Mouse (Mus musculus) retina, embryonic 14.5 days (tissue): ENCODE data around the gene Foxn3.

ENCODE experiments used
- DNase-seq: peaks from one replicate; pipeline ENCODE4 v3.0.0-alpha.2; 2015; ENCODE audit warnings: low spot score

Gene Foxn3

DNA sequence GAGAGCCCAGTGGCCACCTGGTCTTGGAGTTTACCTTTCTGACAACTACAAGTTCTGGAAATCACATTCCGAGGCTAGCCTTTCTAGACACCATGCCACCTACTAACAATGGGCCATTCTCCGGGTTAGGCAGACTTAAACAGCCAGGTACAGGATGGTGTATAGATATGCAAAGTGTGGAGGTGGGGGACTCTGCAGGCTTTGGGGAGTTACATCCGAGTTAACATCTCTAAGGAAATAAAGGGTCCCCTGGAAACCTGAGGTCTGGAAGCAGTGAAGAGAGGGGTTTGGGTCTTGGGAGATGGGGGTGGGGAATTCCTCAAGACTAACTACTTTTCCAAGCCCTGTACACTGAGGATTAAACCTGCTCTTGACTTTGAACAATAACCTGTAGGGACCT, 150.9 kb downstream of the Foxn3 start:
- no peak for DNase-seq

DNA sequence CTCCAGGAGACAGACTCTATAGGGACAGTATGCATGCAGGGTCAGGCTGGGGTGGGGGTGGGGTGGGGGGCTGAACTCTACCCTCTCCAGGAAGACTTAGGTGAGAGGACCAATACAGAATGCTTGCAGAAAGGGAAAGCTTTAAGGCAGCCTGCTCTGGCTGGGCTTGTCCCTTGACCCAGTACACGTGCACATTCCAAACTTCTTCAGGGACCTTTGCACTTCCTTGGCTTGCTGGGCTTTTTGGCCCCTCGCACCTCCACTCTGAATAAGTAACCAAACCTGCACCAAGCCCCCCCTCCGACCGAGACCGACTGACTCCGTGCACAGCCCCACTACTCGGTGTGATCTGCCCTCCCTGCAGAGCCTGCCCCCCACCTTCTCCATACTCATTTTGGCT, 151.3 kb downstream of the Foxn3 start:
- no peak for DNase-seq

DNA sequence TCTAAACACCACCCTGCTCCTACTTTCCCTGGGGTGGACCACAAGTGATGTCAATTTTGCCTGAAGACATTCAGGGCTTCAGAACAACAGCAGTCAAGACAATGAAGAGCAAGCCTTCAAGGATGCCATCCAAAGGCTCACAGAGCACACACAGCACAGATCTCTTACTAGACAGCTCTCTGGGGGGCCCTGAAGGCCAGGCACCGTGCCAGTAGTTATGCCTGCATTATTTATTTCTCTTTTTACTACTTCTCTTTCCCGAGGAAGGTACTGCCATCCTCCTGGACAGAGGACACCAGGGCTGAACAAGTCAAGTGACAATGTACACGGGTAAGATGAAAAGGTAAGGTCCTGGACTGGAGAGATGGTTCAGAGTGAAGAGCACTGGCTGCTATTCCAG, 154.7 kb downstream of the Foxn3 start:
- DNase-seq: no peak

DNA sequence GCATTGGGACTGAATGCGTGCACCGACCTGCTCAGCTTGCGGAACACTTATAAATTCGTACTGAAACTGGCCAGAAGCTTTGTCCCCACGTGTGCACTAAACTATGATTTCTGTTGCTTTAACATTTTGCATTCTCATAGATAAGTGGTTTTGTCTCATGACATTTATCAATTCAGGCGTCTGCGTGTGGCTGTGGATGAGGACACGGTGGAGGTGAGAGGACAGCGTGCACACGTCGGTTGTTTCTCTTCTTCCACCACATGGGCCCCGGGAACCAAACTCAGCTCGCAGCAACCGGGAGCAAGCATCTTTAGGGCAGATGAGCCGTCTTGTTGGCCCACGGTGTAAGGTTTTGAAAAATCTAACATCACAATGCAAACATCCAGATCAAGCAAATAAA, 155.3 kb downstream of the Foxn3 start:
- no peak for DNase-seq

DNA sequence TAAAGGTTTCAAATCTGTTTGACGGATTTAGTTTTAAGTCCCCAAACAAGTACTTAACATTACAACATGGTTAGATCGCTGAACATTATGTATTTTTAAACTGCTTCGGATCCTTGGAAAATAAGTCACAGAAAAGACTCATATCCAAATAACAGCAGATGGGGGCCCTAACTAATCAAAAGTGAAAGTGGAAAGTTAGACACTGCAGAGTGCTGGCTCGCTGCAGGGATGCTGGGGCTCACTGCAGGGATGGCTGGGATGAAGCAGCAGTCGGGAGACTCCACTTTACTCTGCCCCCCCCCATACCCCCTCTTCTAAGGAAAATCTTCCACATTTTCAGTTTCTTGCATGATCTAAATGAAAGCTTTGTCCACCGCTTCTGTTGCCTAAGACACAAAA, 156.1 kb downstream of the Foxn3 start:
- DNase-seq: no peak

DNA sequence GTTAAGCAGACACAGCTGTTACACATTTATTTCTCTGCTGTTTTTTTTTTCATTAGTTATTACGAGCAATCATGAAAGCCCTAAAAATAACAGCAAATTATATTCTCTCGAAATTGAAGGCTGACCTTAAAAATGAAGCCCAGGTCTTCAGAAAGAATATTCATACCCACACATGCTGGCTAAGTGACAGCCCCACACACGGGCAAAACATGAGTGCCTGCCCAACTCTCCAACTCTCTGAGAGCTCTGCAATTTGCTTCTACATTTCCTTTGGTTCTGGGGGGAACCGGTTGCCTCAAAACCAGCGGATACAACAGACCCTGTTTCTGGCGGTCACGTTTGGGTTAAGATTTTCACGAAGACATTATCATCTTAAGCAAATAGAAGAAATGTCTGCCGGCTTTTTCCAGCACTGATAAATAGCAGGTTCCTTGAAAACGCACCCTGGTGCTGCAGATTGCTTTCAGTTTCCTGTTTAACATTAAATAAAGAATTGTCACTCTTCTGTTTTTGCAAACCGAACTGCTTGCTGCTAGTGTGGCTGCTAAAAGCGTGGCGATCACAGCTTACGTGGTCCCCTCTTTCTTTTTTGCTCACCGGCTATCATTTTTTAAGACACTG, 156.6 kb downstream of the Foxn3 start:
- DNase-seq: no peak

DNA sequence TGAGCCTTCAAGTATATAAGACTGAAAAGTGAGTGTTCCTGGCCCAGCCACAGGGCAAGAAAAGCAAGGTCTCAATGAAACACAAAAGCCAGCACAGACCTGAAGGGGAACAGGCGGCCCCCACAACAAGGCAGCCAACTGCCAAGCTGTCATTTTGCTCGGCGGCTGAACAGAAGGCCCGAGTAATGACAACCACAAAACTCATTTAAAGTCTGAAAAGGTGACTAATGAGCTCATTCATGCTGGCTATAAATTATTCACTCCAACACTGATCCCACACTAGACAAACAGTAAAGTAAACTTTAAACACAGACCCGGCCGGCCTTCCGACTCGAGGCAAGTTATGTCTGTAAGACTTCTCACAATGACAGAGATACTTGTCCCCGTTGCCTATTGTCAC, 157.1 kb downstream of the Foxn3 start:
- DNase-seq: peak; percentile 50

DNA sequence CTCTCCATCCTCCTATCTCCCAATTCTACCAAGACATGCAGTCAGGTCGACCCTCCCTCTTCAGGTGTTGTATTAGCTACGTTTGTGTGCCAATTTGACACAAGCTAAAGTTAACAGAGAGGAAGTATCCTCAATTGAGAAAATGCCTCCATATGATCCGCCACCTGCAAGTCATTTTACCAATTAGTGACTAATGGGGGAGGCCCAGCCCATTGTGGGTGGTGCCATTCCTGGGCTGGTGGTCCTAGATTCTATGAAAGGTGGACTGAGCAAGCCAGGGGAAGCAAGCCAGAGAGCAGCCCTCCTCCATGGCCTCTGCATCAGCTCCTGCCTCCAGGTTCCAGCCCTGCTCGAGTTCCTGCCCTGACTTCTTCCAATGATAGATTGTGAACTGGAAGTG, 158.0 kb downstream of the Foxn3 start:
- DNase-seq: no peak

DNA sequence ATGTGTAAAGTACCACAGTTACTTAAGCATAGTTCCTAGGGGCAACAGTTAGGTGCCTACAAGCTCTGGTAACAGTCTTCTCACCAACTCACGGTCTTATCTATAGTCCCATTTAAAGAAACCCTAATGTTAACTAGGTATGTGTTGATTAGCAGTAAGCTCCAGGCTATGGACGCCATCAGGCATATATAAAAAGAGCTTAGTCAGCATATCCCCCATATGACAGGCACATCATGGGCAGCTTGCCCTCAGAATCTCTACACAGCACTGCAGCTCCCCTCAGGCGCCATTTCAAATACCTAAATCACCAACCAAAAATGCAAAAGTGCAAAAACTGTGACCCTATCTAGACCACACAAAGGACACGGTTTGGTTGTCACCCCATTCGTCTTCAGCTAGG, 160.4 kb downstream of the Foxn3 start:
- no peak for DNase-seq

DNA sequence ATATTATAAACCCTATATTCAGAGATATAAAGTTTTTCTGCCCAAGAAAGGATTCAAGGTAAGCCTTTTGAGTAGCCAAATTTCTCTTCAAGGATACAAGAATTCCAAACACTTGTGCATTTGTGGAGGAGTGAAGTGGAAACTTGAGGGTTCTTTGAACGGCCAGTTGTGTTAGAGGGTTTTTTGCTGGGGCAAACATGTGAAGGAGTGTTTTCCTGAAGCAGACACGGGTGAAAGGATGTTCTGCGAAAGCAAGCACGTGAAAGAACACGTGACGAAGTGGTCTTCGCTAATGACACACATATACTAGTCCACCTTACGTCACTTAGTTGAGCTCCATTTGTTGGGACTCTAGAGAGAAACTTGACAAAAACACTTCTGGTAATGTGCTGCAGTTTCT, 162.5 kb downstream of the Foxn3 start:
- no peak for DNase-seq

DNA sequence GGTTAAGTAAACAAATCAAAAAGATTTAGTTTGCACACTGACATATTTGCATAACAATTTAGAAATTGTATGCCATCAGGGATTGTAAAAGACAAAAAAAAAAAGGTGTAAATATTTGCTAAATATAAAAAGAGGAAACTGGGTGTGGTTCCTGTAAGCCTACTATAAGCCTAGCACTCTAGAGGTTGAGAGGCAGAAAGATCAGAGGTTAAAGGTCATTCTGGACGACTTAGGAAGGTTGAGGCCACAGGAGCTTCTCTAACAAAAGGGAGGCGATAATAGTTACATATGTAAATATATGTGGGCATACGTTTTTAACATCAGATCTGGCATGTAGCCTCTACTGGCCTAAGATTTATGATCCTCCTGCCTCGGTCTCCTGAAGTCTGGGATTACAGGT, 163.8 kb downstream of the Foxn3 start:
- DNase-seq: no peak

DNA sequence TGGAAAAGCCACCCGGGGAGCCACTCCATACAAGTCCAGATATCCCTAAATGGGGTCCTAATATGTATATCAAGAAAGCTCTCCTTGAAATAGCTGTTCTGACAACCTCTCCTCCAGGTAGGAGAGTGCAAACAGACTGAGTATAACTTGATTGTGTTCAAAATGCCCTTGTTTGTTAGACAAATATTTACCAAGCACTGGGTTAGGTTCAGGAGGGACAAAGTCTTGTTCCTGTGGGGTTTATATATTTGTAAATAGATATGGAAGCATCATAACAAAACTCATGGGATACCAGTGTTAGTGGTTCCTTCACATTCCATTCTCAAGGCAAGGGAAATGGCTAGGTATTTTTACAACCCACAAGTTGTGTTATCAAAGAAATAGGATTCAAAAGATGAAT, 166.9 kb downstream of the Foxn3 start:
- no peak for DNase-seq

DNA sequence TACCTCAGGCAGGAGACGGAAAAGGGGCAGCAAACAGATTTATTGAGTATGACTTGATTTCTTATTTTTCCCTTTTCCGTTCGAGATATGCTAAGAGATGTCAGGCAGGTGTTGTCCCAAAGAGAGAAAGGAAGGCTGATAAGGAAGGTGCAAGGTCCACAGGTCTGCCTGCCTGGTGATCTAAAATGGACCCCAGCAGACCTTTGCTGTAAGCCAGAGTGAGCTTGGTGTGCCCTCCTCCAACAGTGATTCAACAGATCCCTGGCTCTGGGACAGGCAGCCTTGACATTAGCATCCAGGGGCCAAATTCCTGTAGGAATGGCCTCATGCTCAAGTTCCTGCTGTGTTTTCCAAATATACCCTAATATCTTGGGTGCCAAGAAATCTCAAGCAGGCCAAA, 168.3 kb downstream of the Foxn3 start:
- no peak for DNase-seq

DNA sequence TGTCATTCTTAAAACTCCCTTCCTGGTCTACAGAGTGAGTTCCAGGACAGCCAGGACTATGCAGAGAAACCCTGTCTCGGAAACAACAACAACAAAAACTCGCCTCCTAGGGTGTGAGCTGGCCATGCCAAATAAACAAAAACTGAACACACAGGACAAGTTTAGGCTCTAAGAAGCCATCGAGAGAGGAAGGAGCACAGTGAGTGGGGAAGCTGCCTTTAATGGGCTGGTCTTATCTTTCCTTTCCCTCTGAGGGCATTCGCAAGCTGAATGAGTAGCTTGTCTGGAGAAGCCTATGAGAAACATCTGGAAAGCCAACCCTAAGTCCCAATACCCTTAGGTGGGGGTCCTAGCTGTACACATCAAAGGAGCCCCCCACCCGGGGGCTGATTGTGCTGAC, 168.7 kb downstream of the Foxn3 start:
- DNase-seq: no peak

DNA sequence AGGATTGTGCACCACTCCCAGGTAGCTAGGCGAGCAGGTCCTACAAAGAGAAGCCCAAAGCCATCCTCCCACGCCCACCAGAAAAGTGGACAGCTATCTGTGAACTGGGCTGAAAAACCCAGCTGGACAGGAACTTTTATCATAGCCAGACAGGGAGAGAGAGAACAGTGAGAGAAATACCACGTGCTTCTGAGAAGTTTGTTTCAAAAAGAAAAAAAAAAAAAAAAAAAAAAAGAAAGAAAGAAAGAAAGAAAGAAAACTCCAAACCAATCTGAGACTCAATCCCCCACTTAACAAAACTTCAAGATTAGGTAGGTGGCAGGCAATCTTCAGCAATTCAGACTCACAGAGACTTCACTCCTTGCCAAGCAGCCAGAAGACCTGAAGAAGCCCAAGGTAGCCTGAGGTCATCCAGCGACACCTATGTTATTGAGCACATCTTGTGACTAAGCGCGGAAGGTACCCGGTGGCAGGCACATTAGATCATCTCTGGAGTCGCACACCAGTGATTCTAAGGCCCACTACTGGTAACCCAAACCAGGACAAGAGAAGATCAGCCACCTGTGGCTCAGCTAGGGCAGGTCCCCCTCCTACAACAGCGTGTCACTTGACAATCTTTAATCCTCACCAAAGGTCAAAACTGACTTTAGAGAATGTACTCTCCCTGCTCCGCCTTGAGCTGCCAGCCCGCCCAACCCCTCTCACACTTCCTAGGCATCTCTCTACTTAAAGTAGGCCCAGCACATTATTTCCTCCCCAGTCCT, 169.3 kb downstream of the Foxn3 start:
- no peak for DNase-seq

DNA sequence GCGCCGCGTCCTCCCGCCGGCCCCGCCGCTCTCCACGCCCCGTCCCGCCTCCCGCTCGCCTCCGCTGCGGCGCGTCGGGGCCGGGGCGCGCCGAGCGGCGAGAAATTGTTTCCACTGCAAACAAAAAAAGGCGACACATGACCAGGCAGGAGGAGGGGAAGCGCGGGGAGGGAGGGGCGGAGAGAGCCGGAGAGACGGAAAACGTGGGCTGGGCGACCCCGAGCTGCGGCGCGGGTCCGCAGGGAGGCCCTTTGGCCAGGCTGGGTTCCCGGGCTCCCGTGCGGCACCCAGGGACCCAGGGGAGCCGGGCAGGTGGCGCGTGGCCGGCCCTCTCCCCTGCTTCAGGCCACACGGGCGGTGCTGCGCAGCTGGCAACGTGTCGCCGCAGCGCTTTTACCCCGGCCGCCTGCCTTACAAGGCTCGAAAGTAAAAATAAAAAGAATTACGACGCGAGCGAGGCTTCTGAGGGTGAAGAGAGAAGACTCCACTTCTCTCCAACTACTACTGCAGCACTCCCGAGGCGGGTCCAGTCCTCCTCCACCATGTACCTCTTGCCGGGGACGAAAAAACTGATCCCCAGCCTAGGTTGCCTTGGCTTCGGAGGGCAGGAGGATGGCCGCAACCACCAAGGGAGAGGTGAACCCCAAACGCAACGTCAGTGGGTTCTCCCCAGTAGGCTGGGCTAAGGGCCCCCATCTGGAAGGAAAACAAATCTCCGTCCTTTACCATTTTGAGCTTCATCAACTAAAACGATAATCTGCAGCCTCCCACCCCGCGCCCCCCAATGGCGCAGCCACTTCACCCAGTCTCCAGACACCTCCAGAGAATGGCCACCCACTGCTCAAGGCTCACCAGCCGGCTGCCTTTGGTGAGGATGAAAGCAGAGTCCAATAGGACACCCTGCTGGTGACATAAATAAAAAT, 170.2 kb downstream of the Foxn3 start:
- peak; percentile 90 for DNase-seq

DNA sequence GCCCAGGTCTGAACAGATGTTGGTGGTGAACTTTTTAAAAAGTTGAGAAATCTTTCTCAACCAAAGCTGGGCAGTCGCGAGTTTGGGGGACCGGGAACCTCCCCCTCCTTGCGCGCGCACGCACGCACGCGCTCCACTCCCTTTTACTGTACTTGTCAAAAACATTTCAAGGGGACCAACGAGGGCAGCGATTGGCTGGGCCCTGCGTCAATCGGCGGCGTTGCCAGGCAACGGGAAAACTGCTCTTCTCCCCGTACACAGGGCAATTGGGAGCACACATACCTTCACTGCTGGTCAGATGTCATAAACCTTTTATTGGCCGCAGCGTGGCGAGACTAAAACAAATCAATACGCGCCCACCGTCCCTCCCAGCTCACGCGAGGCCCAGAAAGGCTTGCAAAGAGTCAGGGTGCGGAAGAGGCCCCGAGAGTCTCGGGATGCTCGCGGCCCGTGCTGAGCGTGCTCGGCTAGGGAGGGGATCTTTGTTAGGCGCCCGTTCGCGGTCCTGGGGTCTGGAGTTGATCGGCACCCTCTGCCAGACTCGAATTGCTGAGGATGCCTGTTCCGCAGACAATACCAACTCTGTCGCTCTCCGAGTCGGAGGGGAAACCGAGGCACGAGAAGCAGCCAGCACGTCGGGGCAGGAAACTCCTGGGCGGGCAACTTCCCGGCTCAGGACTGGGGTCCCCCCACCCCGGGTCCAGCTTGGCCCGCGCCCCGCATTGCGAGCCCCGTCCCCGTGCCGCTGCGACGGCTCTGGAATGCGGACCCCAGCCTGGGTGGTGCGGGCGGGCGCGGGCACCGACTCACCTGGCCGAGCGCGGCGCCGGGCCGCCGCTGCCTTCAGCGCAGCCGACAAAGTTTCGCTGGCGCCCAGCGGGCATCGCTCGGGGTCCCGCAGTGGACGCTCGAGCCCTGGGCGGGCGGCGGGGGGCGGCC, 171.2 kb downstream of the Foxn3 start:
- peak; percentile 98 for DNase-seq

DNA sequence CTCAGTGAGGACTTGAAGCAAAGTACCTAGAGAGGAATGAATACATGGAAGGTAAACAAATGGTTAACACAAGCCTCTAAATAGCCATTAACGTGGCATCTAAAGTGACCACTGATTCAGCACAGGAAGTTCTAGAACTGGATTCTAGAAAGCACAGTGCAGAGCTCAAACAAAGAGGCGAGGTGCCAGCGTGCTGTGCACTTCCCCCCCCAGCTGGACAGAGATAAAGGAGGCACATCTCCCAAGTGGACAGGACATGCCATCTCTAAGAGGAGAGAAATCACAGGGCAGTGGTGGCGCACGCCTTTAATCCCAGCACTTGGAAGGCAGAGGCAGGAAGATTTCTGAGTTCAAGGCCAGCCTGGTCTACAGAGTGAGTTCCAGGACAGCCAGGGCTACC, 173.0 kb downstream of the Foxn3 start:
- DNase-seq: no peak

DNA sequence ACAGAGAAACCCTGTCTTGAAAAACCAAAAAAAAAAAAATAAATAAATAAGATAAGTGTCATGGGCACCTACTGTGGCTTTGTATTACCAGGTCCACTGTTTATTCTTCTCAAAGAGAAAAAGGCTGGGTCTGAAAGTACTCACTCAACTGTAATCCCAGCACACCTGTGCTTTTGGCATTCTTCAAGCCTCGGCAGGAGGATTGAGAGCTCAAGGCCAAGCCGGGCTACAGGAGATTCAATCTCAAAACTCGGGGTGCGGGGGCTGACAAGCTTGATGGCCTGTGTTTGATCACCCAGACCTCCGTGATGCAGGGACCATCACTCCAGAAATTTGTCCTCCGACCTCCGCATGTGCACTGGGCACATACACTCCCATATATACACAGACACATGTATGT, 174.1 kb downstream of the Foxn3 start:
- no peak for DNase-seq

DNA sequence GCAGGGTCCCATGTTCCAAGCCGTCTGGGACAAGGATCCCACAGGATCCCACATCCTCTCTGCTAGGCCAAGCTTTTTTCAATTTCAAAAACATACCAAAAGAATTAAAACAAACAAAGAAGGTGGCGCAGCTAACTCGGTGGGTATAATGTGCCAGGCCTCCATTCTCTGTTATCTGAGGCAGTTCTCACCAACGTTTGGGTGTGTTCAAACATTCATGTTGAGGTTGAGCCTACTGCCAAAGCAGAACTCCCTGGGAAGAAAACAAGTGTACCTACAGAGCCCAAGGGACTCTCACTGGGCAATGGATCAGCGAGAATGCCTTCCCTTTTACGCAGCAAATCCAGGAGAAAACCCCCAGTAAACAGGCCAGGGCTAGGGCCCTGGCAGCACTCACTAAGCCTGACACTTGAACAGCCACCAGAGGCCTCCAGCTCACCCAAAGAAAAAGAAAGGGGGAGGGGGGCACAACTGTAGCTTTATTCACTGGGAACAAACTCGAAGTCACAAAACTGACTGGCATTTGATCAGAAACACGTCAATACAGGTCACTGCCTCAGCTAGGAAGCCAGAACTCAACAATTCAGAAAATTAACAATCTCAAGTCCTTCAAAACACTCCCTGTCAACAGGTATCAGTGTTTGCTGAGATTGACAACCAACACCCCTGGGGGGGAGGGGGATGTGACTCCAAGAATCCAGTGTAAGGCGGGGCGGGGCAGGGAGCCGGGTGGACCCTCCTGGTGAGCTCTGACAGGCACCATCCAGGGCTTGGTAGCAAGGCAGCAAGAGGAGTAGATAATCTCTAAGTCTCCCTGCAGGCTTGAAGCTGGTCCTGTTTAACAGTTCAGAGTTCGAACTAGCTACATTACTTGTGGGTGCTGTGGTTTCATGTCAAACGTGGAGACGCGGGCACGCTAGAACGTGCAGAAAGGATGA, 177.2 kb downstream of the Foxn3 start:
- DNase-seq: no peak

DNA sequence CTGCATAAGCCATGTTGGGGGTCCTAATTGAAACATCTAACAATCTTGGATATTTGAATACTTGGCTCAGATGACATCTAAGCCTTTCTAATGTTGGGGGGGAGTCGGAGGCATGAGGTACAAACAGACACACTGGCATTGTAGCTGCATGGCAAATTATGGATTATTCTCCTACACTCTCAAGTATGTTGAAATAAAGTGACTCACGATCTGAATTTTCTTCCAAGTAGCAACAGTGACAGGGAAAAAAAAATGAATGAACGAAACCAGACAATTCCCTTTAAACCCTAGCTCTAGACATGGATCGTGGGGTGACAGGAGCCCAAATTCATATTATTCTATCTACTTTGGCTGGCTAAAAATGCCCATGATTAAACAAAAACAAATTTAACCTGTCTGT, 178.3 kb downstream of the Foxn3 start:
- no peak for DNase-seq
